Mouse (Mus musculus) myocyte (in vitro differentiated cells): ENCODE data around the gene Camkmt. TPM values are rescaled to one million over a fixed set of nuclear protein-coding genes. Genes with fewer than 3 reads are reported as not detected.

ENCODE experiments used
- H3K27me3 ChIP-seq: one replicate; pipeline ENCODE4 v1.6.1; 2011; ENCODE audit not compliant: control insufficient read depth, insufficient read depth, insufficient read length
- H3K36me3 ChIP-seq: one replicate; pipeline ENCODE4 v1.6.1; 2011; ENCODE audit not compliant: control insufficient read depth, insufficient read depth
- H3K4me2 ChIP-seq: one replicate; pipeline ENCODE4 v1.6.1; 2011; ENCODE audit warnings: low read depth, control low read depth
- H3K4me3 ChIP-seq: one replicate; pipeline ENCODE4 v1.5.1; 2011; ENCODE audit warnings: mild to moderate bottlenecking, control low read depth, moderate library complexity
- H3K79me2 ChIP-seq: one replicate; pipeline ENCODE4 v1.6.1; 2011; ENCODE audit not compliant: control insufficient read depth, insufficient read depth
- H3ac ChIP-seq: one replicate; pipeline ENCODE4 v1.6.1; 2011; ENCODE audit not compliant: control insufficient read depth, insufficient read length
- CEBPB ChIP-seq: IDR thresholded peaks from 2 replicates; pipeline ENCODE4 v1.6.1; 2011; ENCODE audit warnings: mild to moderate bottlenecking, moderate library complexity; ENCODE audit not compliant: poor library complexity, insufficient read depth, severe bottlenecking
- E2F4 ChIP-seq: IDR thresholded peaks from one replicate; pipeline ENCODE4 v1.6.1; 2011; ENCODE audit warnings: mild to moderate bottlenecking, control low read depth, moderate library complexity; ENCODE audit not compliant: insufficient read depth
- MAX ChIP-seq: IDR thresholded peaks from one replicate; pipeline ENCODE4 v1.6.1; 2011; ENCODE audit warnings: low read depth, mild to moderate bottlenecking, control low read depth
- MYOD1 ChIP-seq, 3 experiments: IDR thresholded peaks; one replicate each; pipeline ENCODE4 v1.6.1; 2011; ENCODE audit warnings: control low read depth in 2 of 3, low read depth in 2 of 3, mild to moderate bottlenecking in 2 of 3, moderate library complexity in 1 of 3; ENCODE audit not compliant: insufficient read length in 2 of 3, control insufficient read depth in 1 of 3
- MYOG ChIP-seq, 3 experiments: IDR thresholded peaks; one replicate each; pipeline ENCODE4 v1.6.1; 2011; ENCODE audit warnings: control low read depth in 2 of 3, low read depth in 2 of 3, mild to moderate bottlenecking in 2 of 3; ENCODE audit not compliant: insufficient read length in 2 of 3, control insufficient read depth in 1 of 3, insufficient read depth in 1 of 3
- POLR2A ChIP-seq: IDR thresholded peaks from one replicate; pipeline ENCODE4 v1.6.1; 2011; ENCODE audit warnings: low read depth, mild to moderate bottlenecking, control low read depth, moderate library complexity; ENCODE audit not compliant: insufficient read length
- POLR2AphosphoS2 ChIP-seq: IDR thresholded peaks from one replicate; pipeline ENCODE4 v1.6.1; 2011; ENCODE audit warnings: low read depth, control low read depth; ENCODE audit not compliant: insufficient read length
- REST ChIP-seq: IDR thresholded peaks from one replicate; pipeline ENCODE4 v1.6.1; 2011; ENCODE audit warnings: mild to moderate bottlenecking, control low read depth, moderate library complexity; ENCODE audit not compliant: insufficient read depth, insufficient read length
- SRF ChIP-seq: IDR thresholded peaks from one replicate; pipeline ENCODE4 v1.6.1; 2011; ENCODE audit warnings: low read depth; ENCODE audit not compliant: control insufficient read depth, insufficient read length
- TCF12 ChIP-seq: IDR thresholded peaks from one replicate; pipeline ENCODE4 v1.6.1; 2011; ENCODE audit warnings: mild to moderate bottlenecking, control low read depth; ENCODE audit not compliant: poor library complexity, insufficient read depth, severe bottlenecking
- TCF3 ChIP-seq: IDR thresholded peaks from one replicate; pipeline ENCODE4 v1.6.1; 2011; ENCODE audit warnings: low read depth, control low read depth; ENCODE audit not compliant: insufficient read length
- USF1 ChIP-seq: IDR thresholded peaks from one replicate; pipeline ENCODE4 v1.6.1; 2011; ENCODE audit warnings: low read depth, mild to moderate bottlenecking, control low read depth, moderate library complexity
- polyA plus RNA-seq: library from polyadenylated mRNA; unstranded; fragments of >200 nt; fragmentation: generic; extraction: Trizol; gene quantifications from one replicate; pipeline ENCODE4 v1.2.1, GENCODE M21; 2012; ENCODE audit warnings: missing spikeins

The Camkmt gene
- polyA plus RNA-seq, 1 experiment: 1.4 TPM

GRCm38 (mm10) chr17:85458589-85458988 is 368.2 kb downstream of the Camkmt start:
- H3ac ChIP-seq: no peak overlapping the region
- H3K36me3 ChIP-seq: no peaks in the 10 kb centered on the region
- H3K4me3 ChIP-seq: no peak overlapping the region
- no peaks in the 10 kb centered on the region for H3K27me3 ChIP-seq
- no peaks in the 10 kb centered on the region for H3K79me2 ChIP-seq
- H3K4me2 ChIP-seq: no peak overlapping the region
- TF ChIP-seq TCF3 (no peak), MYOD1 (IDR thresholded peaks at IDR 0.05; ENCODE audit: control insufficient read depth in 1 of 3, insufficient read length in 2 of 3, low read depth in 2 of 3) (no peak), E2F4 (no peak), POLR2AphosphoS2 (no peak), MYOG (IDR thresholded peaks at IDR 0.05; ENCODE audit: control insufficient read depth in 1 of 3, insufficient read depth in 1 of 3, insufficient read length in 2 of 3, low read depth in 2 of 3) (no peak), REST (no peak), CEBPB (no peak), MAX (no peak), USF1 (no peak), TCF12 (no peak), POLR2A (no peak), SRF (no peak)

DNA sequence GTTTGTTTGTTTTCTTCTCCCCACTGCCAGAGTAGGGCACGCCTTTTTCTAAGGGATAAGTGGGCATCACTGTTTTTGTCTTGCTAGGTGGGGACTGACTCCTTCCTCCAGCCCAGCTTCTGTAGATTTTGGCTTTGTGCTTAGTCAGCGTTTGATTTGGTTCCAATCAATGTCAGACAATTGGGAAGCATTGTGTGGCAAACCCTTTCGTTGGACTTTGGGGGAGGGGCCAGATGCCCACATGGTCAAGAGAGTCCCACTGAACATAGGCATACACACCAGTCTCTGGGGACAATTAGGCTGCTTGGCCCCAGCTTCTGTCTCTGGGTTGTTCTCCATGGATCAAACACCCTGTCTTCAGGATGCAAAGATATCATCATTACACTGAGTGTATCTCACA is 371.2 kb downstream of the Camkmt start:
- TF ChIP-seq TCF3: no peak
- TF ChIP-seq CEBPB: no peak
- TF ChIP-seq MYOD1 (IDR thresholded peaks at IDR 0.05; ENCODE audit: control insufficient read depth in 1 of 3, insufficient read length in 2 of 3, low read depth in 2 of 3): no peak
- TF ChIP-seq TCF12: no peak
- no peak for TF ChIP-seq POLR2AphosphoS2
- no peak for TF ChIP-seq E2F4
- TF ChIP-seq POLR2A: no peak
- TF ChIP-seq SRF: no peak
- no peak for TF ChIP-seq MYOG (IDR thresholded peaks at IDR 0.05; ENCODE audit: control insufficient read depth in 1 of 3, insufficient read depth in 1 of 3, insufficient read length in 2 of 3, low read depth in 2 of 3)
- TF ChIP-seq USF1: no peak
- TF ChIP-seq MAX: no peak
- no peak for TF ChIP-seq REST

GRCm38 (mm10) chr17:85463497-85464392 is 373.4 kb downstream of the Camkmt start:
- H3K4me2 ChIP-seq: no peak overlapping the region

More for the DNA sequence above, 371.2 kb downstream of the Camkmt start:
- no peak overlapping the region for H3K4me3 ChIP-seq
- H3K27me3 ChIP-seq: peaks cover 12% of the 10 kb centered on the region
- H3ac ChIP-seq: no peak overlapping the region
- H3K79me2 ChIP-seq: no peaks in the 10 kb centered on the region
- H3K4me2 ChIP-seq: no peak overlapping the region
- no peaks in the 10 kb centered on the region for H3K36me3 ChIP-seq

GRCm38 (mm10) chr17:85464466-85465411 is 374.4 kb downstream of the Camkmt start:
- Histone ChIP-seq H3ac (no peak overlapping the region), H3K4me2 (no peak overlapping the region), H3K79me2 (no peaks in the 10 kb centered on the region), H3K4me3 (no peak overlapping the region), H3K27me3 (peaks cover 12% of the 10 kb centered on the region), H3K36me3 (no peaks in the 10 kb centered on the region)
- TF ChIP-seq SRF (no peak), POLR2A (no peak), CEBPB (no peak), MYOG (IDR thresholded peaks at IDR 0.05; ENCODE audit: control insufficient read depth in 1 of 3, insufficient read depth in 1 of 3, insufficient read length in 2 of 3, low read depth in 2 of 3) (no peak), REST (no peak)

More at GRCm38 (mm10) chr17:85463497-85464392, 373.4 kb downstream of the Camkmt start:
- peaks cover 12% of the 10 kb centered on the region for H3K27me3 ChIP-seq
- TF ChIP-seq CEBPB: no peak
- TF ChIP-seq E2F4: no peak
- TF ChIP-seq POLR2AphosphoS2: no peak
- no peaks in the 10 kb centered on the region for H3K36me3 ChIP-seq
- H3ac ChIP-seq: no peak overlapping the region
- H3K79me2 ChIP-seq: no peaks in the 10 kb centered on the region
- no peak overlapping the region for H3K4me3 ChIP-seq
